Mouse (Mus musculus) myocyte (in vitro differentiated cells): ENCODE data around the gene Adgrv1.

Experiments used
- CEBPB ChIP-seq: IDR thresholded peaks from 2 replicates; pipeline ENCODE4 v1.6.1; 2011; ENCODE audit warnings: mild to moderate bottlenecking, moderate library complexity; ENCODE audit not compliant: poor library complexity, insufficient read depth, severe bottlenecking
- MAX ChIP-seq: IDR thresholded peaks from one replicate; pipeline ENCODE4 v1.6.1; 2011; ENCODE audit warnings: low read depth, mild to moderate bottlenecking, control low read depth
- MYOG ChIP-seq, 3 experiments: IDR thresholded peaks; one replicate each; pipeline ENCODE4 v1.6.1; 2011; ENCODE audit warnings: control low read depth in 2 of 3, low read depth in 2 of 3, mild to moderate bottlenecking in 2 of 3; ENCODE audit not compliant: insufficient read length in 2 of 3, control insufficient read depth in 1 of 3, insufficient read depth in 1 of 3
- POLR2AphosphoS2 ChIP-seq: IDR thresholded peaks from one replicate; pipeline ENCODE4 v1.6.1; 2011; ENCODE audit warnings: low read depth, control low read depth; ENCODE audit not compliant: insufficient read length
- TCF12 ChIP-seq: IDR thresholded peaks from one replicate; pipeline ENCODE4 v1.6.1; 2011; ENCODE audit warnings: mild to moderate bottlenecking, control low read depth; ENCODE audit not compliant: poor library complexity, insufficient read depth, severe bottlenecking

DNA sequence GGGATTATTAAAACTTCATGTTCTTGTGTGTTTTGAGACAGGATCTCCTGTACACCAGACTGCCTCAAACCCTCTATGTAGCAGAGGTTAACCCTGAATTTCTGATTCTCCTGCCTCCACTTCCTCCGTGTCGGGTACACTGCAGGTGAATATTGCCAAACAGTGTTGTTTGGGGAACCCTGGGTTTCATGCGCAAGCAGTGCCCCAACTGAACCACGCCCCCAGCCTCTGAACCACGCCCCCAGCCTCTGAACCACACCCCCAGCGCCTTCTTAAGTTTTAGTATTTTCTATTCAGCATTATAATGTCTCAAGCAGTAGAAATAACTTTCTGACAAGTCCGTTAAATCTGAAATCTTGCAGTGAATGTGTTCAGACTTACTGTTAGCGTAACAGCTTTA lies 195.9 kb downstream of the Adgrv1 start:
- TF ChIP-seq TCF12 (no peak), POLR2AphosphoS2 (no peak), MAX (no peak), CEBPB (no peak), MYOG (IDR thresholded peaks at IDR 0.05; ENCODE audit: control insufficient read depth in 1 of 3, insufficient read depth in 1 of 3, insufficient read length in 2 of 3, low read depth in 2 of 3) (no peak)
